11 mouse cellular contexts compared by ENCODE assay signal in genomic region chr3:158061811-158062523, GRCm38 (mm10). TPM values are rescaled to one million over a fixed set of nuclear protein-coding genes. Genes with fewer than 3 reads are reported as not detected.
A peak's percentile ranks its signal among the peaks of the same experiment; 100 is the strongest.
DNase-seq lines count a peak whose midpoint lies in the region; ATAC-seq lines count a peak whose summit lies in the region.
"Had no signal": no experiment of that assay in that cellular context is flagged by ENCODE, and none has a peak within 500 bp of the region (broad histone marks: within the 10 kb centered on the region; RNA-seq: fewer than 3 reads in every experiment).

No protein-coding gene starts in this region.

- H3K27ac ChIP-seq in lung, embryonic 16.5 days (ENCODE audit: low read length), result no peak overlapping the region
- H3K27ac ChIP-seq in midbrain, embryonic 15.5 days, result no peak overlapping the region

- DNase-seq in lung, postnatal 25 days (ENCODE audit: low spot score), result no peak
- DNase-seq in adipocyte (ENCODE audit: low spot score), result peak; percentile 33
- DNase-seq in frontal cortex, postnatal 36 days (ENCODE audit: low spot score in 2 of 2), result no peak
- no peak for DNase-seq in right cerebral cortex, postnatal 10 days (ENCODE audit: low spot score in 2 of 2)
- DNase-seq: cerebellum, postnatal 25 days; gastrocnemius, postnatal 36 days; heart, postnatal 4 days; spleen, adult 18-20 months had no signal

- H3K9me3 ChIP-seq in lung, embryonic 16.5 days (ENCODE audit: control insufficient read depth, low read length), result no peaks in the 10 kb centered on the region
- H3K9me3 ChIP-seq in midbrain, embryonic 15.5 days, result no peaks in the 10 kb centered on the region

- H3K27me3 ChIP-seq in lung, embryonic 16.5 days (ENCODE audit: control insufficient read depth, insufficient read depth, low read depth, low read length), result no peaks in the 10 kb centered on the region
- no peaks in the 10 kb centered on the region for H3K27me3 ChIP-seq in midbrain, embryonic 15.5 days (replicated peaks)

- peaks cover 5% of the 10 kb centered on the region for H3K36me3 ChIP-seq in lung, embryonic 16.5 days (ENCODE audit: control insufficient read depth, insufficient read depth, low read length)
- peaks cover 19% of the 10 kb centered on the region; the same call in 1 of the 2 replicates for H3K36me3 ChIP-seq in midbrain, embryonic 15.5 days (replicated peaks)

- H3K4me2 ChIP-seq in lung, embryonic 16.5 days (ENCODE audit: low read depth, low read length), result no peak overlapping the region
- H3K4me2 ChIP-seq in midbrain, embryonic 15.5 days, result no peak overlapping the region

- no peak overlapping the region for H3K4me3 ChIP-seq in lung, embryonic 16.5 days (ENCODE audit: low read length)
- no peak overlapping the region for H3K4me3 ChIP-seq in midbrain, embryonic 15.5 days

- ATAC-seq in lung, embryonic 16.5 days (ENCODE audit: low read depth), result peak; percentile 47
- ATAC-seq in granulocyte monocyte progenitor cell, adult 5-6 weeks (replicated peaks; ENCODE audit: poor library complexity, severe bottlenecking), result peak; percentile 99
- ATAC-seq in midbrain, embryonic 15.5 days (replicated peaks), result peak; percentile 46; the same call in 1 of the 2 replicates

- WGBS in lung, embryonic 16.5 days, result 82% methylated on average over 5 of the region's 5 CpGs
- WGBS in midbrain, embryonic 15.5 days, result 94% methylated on average over 5 of the region's 5 CpGs

- H3K9ac ChIP-seq in lung, embryonic 16.5 days (ENCODE audit: low read length), result no peak overlapping the region
- H3K9ac ChIP-seq in midbrain, embryonic 15.5 days, result no peak overlapping the region

- H3K4me1 ChIP-seq in lung, embryonic 16.5 days (replicated peaks; ENCODE audit: control insufficient read depth, insufficient read depth, low read length), result no peaks in the 10 kb centered on the region
- no peaks in the 10 kb centered on the region for H3K4me1 ChIP-seq in midbrain, embryonic 15.5 days

RNA-seq across cellular contexts. Expression of gene Lrrc40, which starts 25.5 kb away (rescaled TPM):
- polyA plus RNA-seq in lung, embryonic 16.5 days (2015; fragmentation: Nextera tagmentation; extraction: Ambion mirVana), result 47.6 and 52.2 TPM in 2 replicates
- 27.0 and 27.2 TPM in 2 replicates for total RNA-seq in granulocyte monocyte progenitor cell, adult 5-6 weeks (2014; fragmentation: Nextera tagmentation)
- total RNA-seq in granulocyte monocyte progenitor cell, adult 5-6 weeks (2017), result 44.0 and 44.3 TPM in 2 replicates
- 48.3 and 53.2 TPM in 2 replicates for polyA plus RNA-seq in midbrain, embryonic 15.5 days (2015; fragmentation: Nextera tagmentation; extraction: Ambion mirVana)

RNA-seq across cellular contexts. Expression of gene Srsf11, which starts 25.5 kb away (rescaled TPM):
- 220 and 245 TPM in 2 replicates for polyA plus RNA-seq in lung, embryonic 16.5 days (2015; fragmentation: Nextera tagmentation; extraction: Ambion mirVana)
- 230 and 298 TPM in 2 replicates for total RNA-seq in granulocyte monocyte progenitor cell, adult 5-6 weeks (2014; fragmentation: Nextera tagmentation)
- 237 and 325 TPM in 2 replicates for total RNA-seq in granulocyte monocyte progenitor cell, adult 5-6 weeks (2017)
- polyA plus RNA-seq in midbrain, embryonic 15.5 days (2015; fragmentation: Nextera tagmentation; extraction: Ambion mirVana), result 239 and 257 TPM in 2 replicates

Comparison
In these comparisons a context has a peak if more than half of its experiments do, and no peak if none do; other contexts are left out.
1. ATAC-seq: peak in every context shown above with its lines; median percentile 99 in granulocyte monocyte progenitor cell, adult 5-6 weeks; 47 in lung, embryonic 16.5 days; 46 in midbrain, embryonic 15.5 days.